Mouse (Mus musculus): ENCODE results near the gene Soat2.

The Soat2 gene

DNA sequence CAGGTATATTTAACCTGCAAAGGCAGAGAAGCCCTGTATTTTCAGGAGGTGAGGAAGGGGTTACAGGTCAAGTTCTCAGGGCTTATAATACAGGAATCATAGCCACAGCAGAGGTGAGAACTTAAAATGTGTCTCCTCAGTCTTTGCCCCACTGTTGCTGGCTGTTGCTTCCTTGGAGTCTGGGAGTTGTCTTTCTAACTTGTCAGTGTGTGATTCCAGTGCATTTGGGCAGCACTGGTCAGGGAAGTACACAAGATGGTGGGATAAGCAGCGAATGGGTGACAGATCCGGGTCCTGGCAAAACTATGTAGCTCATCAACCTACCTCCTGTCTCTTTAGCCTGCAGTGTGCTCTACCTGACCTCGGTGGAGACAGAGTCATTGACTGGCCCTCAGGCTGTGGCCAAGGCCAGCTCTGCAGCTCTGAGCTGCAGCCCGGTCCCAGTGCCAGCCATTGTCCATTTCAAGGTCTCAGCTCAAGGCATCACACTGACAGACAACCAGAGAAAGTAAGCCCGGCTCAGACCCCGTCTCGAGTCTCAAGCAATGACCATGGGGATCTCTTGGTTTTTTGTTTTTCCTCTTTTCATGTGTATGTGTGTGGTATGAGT is 35.6 kb upstream of the Soat2 start:
- no peak for DNase-seq

DNA sequence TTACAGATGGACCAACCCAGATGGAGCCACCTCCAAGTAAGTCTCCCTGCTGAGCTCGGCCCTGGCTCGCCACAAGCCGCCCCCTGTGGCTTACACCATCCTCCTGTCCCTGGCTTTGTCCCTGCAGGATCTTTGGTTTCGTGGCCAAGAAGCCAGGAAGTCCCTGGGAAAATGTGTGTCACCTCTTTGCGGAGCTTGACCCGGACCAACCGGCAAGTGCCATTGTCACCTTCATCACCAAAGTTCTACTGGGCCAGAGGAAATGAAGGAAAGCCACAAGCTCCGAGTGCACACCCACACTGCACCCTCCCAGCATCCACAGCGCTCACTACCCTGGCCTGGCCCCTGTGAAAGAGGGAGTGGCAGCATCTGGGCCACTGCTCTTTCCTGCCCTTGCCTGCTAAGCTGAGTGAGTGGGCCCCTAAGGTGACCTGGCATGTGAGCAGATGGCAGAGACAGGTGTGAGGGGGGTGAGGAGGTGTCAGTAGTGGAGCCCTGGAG is 34.5 kb upstream of the Soat2 start:
- no peak for DNase-seq

DNA sequence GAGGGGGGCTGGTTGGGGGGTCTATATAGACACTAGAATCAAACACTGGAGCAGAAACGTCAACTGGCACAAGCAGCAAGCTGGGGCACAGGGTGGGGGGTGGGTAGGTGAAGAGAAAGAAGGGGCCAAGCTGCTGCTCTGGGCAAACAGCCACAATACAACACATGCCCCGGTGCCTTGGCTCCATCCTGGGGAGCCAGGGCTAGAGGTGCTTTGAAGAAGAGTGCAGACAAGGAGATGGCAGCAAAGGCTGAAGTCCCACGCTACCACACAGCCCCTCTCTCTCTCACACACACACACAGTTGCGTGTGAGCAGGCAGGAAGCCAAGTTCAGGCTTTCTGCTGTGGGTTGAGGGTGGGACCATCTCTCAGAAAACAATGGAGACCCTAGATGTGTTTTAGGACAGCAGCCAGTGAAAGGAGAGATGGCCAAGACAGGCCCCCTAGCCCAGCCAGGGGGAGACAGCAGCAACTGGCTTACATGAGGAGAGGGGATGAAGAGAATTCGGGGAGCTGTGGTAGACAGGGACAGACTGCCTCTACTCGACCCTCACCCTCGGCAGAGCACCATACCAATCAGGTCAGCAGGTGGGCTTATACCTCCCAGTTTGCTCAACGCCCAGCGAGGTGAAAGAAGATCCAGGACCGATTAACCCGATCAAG is 33.4 kb upstream of the Soat2 start:
- DNase-seq, result no peak

DNA sequence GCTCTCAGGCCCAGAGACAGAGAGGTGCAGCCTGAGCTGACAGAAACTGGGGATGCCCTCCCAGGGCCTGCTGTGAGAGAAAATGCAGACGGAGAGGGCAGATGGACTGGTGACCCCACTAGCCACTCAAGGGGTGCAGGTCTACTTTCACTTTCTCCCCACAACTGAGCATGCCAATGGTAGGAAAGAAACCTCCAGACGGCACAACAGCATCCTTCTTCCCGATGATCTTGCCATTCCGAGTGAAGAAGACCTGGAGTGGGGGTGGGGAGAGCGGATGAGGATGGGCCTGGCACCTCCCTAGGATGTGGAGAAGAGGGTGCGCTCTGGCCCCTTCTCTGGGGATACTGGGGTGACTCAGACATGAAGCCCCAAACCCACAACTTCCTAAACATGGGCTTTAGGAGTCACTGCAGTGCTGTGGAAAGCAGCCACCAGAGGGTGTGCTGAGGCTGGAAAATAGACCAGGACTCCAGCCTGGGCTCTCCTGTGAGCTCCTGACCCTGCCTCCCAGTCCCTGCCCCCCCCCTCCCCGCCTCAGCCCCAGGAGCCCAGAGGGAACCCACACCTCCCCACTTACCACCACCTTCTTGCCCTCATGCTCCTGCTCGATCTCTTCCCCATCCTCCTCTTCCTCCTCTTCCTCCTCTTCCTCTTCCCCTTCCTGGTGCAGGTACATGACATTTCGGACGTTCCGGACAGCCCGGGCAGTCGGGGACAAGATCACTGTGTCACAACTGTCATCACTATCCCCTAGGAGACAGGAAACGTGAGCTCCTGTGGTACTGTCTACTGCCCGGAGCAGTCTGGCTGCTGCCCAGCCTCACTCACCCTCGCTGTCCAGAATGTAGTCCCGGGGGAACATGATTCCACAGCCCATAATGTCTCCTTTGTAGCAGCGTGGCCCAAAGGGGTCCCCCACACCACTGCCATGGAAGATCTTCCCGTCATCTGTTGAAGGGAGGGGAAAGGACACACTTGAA is 32.6 kb upstream of the Soat2 start:
- DNase-seq, result no peak

DNA sequence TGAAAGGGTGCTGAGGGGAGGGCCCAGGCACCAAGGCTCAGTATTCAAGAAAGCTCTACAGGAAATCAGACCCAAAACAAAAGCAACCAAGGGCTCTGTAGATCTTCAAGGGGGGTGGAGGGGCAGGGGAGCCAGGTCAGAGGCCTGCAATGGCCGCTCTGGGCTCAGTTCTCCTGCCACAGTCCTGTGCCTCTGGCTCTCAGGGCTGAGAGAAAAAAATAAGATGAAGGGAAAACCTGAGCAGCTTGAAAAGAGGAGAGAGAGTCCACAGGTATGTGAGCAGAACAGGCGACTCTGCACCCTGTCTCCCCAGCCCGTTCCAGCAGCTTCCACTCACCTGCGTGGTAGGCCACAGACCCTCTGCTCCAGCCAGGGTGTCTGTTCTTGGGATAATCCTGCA is 31.7 kb upstream of the Soat2 start:
- DNase-seq, result no peak

DNA sequence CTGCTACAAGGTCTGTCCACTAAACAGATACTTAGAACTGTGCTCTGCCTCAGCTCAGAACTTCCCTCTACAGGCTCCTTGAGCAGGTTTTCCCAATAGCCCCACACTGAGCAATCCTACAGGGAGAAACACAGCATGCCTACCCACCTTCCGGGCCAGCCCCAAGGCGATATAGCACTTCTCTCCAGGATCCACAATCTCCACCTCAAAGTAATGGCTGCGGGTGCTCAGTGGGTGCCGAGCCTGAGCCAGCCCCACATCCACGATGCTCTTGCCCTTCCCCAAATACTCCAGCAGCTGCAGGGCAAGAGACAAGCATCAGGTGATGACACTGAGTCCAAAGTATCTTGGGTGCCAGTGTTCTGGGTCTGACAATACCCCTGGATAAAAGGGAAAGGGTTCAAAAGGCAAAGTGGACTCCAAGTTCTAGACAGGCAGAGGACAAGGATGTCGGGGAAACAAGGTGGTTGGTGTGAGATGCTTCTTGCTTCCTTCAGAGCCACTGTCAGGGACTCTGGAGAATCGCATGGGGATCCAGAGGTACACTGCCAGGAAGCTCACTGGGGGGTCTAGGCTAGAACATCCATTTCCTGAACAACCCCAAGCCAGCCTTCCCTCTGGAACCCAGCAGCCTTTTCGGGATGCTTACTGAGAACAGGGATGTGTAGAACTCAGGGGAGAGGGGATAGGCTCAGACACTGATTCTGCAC is 31.1 kb upstream of the Soat2 start:
- DNase-seq, result no peak

DNA sequence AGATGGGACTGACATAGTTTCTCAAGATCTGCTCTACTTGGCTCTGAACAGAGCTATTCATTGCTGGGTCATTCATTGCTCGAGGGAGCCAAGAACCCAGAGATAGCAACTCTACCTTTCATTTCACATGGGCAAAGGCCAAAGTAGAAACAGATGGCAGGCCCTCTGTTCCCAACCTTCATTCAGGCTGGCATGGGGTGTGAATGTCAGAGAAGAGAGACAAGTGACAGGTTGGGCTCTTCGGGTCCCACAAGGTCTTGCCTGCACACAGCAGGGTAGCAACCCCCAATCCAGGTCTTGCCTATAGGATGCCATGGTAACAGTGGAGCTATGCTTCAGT is 30.5 kb upstream of the Soat2 start:
- DNase-seq, result no peak

DNA sequence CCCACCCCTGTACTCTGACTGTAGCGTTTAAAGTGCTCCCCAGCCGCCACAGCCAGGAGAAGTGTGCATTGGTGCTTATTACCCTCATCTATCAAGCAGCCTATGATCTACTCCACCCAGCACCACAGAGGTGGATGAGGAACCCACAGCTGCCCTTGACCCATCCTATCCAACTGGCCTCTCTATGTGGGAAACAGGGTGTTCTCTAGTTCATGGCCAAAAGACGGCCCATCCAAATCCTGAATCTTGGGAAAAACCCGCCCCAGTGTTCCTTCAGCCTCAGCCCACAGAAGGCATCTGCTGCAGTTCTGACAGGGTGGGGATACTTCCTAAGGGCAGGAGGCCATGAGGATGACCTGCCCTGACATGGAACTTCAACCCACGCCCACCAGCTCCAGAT is 29.8 kb upstream of the Soat2 start:
- DNase-seq, result no peak

DNA sequence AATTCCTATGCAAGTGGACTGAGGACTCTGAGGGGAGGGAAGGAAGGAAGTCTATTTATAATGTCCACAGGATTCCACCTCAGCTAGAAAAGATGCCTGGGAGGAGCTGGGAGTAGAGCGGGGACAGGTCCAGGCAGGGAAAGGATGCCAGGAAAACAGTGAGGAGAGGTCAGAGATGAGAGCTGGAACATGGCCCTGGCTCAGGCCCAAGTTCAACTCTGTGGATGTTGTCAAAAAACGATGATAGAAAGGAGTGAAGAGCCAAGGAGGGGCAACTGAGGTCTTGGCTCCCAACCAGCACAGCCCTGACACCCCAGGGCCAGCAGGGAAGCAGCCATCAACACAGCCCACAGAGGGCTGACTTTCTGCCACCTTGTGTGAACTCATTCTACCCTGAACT is 24.0 kb upstream of the Soat2 start:
- peak; percentile 67 for DNase-seq

DNA sequence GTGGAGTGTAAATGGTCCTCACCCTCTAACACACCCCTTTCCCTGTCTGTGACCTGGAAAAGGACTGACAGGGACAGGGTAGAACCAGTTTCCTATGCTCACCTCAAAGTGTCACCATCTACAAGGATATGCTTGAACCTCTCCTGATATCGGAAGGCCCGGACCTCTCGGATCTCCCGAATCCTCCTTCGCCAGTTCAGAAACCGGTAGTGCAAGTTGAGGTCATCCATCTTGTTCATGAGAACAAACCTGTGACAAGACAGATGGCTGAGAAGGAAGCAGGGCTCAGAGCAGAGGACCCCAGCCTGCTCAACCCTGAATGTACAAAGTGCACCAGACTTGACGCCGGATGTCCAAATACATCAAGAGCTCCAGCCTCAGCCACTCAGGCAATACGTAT is 17.0 kb upstream of the Soat2 start:
- no peak for DNase-seq

DNA sequence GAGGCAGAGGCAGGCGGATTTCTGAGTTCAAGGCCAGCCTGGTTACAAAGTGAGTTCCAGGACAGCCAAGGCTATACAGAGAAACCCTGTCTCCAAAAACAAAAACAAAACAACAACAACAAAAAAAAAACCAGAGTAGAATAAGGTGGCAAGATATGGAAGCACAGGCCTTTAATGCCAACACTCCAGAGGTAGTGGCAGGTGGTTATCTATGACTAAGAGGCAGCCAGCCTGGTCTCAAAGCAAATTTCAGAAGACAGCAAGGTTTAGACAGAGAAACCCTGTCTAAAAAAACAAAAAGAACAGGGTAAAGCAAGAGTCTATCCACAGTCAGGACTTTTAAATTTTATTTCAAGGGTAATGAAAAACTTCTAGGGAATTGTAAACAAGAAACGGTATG is 15.6 kb upstream of the Soat2 start:
- no peak for DNase-seq

DNA sequence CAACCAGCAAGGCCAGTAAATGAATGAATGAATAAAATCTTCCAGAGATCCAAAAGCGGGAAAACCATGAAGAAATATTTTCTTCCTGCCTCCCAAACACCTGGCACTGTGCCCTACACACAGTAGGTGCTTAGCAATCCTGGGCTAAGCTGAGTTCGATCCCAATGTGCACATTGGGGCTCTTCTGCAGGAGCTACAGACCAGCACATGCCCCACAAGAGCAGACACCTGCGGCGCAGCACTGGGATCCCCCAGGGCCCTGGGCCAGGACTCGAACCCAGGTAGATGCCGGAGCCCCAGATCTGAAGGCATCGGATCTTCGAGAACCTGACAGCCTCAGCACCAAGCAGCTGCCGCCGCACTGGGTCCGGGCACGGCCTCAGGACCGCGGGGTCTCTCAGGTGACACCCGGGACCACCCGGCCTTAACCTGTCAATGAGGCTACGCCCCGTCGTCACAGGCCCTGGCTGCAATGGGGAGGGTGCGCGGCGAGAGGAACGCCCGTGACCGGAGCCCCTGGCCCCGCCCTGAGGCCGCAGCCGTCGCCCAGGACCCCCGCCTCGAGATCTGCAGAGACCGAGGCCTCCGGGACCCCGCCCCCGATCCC is 14.7 kb upstream of the Soat2 start:
- no peak for DNase-seq

DNA sequence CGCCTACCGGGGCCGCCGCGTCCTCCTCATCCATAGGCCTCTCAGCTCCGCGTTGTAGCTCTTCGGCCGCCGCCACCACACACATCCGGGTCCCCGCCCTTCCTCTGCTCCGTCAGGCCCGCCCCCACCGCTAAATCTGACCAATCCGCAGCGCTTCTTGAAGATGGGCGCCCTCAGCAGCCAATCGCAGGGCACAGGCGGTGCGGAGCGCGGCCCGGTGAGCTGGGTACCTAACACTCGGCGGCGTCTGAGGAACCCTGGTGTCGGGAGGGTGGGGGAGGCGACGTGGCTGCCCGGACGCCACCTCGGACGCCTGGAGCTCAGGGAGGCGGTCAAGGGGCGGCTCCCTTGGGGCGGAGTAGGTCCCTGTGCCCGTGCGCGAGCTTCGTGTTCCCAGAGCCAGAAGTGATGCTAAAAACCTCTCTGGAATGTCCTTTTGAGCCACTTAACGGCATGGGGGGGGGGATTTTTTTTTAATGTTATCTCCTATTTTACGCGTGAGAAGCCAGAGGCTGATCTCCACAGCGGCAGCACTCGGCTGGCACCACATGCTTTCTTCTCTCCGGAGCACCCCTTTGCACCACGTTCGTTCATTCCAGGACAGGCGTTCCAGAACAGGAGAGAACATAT is 14.1 kb upstream of the Soat2 start, which contains the start of gene Spryd3:
Spryd3 (minus strand) TSS at position 106 of the 630 bp plus-strand sequence.
- DNase-seq, result peak; percentile 97

DNA sequence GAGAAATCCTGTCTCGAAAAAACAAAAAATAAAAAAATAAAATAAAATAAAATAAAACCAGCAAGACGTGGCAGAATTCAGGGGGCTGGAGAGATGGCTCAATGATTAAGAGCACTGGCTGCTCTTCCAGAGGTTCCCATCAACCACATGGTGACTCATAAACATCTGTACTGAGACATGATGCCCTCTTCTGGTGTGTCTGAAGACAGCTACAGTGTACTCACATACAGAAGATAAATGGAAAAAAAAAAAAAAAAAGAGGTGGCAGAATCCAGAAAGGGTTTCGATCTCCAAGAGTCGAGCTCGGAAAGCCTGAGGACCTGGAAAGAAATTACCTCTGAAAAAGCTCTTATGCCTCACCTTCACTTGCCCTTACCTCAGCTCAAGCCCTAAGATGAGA is 9.2 kb upstream of the Soat2 start:
- DNase-seq, result no peak

DNA sequence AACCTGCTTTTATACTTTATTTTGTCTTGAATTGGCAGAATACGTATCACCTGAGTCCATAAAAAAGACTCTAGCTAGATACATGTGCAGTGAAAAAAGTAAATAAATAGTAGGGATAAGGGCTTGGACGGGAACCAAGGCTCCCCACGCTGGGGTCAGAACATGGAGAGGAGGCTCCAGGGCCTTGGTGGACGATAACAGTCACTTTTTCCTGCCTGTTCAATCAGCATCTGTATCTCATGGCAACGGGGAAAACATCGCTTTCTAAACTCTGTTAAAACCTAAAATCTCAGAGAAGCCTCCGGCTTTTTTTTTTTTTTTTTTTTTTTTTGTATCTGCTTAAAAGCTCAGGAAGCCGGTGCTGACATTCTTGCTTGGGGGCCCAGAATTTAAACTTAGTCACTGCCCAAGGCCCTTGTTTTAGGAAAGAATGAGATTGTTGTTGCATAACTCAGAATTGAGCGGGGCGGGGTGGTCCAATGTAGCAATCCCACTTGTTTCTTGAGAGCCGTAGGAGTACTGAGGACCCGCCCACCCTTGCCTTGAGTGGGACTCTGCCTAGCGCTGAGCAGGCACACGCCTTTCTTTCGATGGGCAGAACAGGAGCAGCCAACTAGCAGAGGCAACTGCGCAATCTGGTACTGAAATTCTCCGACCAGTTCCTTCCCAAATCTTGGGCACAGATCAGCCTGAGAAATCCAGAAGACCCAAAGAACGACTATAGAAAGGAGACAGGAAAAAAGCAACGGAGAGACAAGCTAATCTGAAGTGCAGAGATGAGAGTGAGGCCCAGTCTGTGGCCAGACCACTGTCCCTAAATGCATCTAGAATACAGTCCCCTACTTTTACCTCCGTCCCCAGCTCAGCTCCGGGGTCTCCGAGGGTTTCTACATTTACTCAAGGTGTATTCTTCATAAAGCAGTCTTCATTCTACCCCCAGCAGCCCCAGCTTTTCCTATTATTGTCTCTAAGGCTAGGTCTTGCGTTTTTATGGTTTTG is 7.1 kb upstream of the Soat2 start:
- peak; percentile 81 for DNase-seq

DNA sequence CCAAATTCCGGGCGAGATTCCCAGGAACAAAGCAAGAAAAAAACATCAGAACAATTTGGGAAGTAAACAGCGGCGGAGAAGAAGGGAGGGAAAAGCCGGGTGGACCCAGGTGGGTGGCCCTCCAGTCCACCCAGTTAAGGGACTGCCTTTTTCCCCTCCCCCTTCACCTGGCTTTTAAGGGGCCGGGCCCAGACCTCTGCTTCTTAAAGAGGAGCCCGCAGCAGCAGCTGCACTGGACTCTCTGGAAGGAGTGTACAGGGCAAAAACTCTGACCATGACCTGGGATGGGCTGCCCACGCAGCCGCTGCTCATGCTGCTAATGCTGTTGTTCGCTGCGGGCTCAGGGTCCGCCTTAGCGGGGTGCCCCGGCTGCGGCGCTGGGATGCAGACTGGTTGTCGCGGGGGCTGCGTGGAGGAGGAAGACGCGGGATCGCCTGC is 6.0 kb upstream of the Soat2 start, which contains the start of gene Igfbp6:
Igfbp6 (plus strand) TSS at position 89 of the 438 bp plus-strand sequence.
- DNase-seq, result peak; percentile 23

DNA sequence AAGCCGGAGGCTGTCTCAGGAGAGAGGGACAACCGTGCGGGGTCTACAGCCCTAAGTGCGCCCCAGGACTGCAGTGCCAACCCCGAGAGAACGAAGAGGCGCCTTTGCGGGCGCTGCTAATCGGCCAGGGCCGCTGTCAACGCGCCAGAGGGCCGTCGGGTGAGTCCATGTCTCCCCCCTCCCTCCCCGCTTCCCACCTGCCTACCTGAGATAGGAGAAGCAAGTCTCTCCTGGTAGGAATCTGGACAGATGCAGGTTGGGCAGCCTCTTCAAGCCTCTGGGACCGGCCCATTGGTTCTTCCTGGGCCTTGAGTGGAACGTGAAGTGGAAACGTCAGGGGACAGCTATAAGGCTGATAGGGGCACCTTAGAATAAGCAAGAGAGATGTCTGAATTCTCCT is 5.6 kb upstream of the Soat2 start:
- DNase-seq, result no peak

DNA sequence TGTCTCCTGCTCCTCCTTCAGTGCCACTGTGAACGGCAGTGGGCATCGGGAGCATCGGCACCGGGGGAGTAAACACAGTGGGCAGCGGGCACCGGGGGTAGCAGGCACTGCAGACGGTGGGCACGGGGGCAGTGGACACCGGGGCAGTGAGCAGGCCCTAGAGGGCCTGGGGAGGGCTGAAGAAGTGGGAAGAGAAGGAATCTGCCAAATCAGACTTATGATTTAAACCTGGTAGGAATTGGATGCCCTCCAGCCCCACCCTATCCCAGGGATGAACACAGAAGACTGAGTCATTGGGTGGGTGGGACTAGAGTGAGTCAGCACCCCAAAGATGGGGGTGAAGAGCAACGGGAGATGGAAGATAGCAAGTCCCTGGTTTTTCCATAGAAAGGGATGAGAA is 5.0 kb upstream of the Soat2 start:
- DNase-seq, result peak; percentile 11

DNA sequence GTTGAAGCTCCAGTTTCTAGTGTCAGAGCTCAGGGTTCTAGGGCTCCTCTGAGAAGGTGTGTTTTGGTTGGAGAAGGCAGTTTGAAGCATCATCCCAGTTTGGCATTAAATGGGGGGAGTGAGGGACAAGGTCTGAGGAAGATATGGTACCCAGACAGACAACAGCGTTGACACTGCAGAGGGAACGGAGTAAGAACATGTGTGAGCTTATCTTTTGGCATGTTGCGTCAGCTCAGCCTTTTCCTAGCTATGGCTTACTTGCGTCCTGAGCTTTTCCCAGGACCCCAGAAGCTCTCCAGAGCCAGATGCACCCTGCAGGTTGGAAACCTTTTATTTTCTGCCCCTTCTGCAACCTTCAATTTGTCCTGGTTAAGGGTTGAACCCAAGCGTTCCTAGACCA is 4.2 kb upstream of the Soat2 start:
- no peak for DNase-seq

DNA sequence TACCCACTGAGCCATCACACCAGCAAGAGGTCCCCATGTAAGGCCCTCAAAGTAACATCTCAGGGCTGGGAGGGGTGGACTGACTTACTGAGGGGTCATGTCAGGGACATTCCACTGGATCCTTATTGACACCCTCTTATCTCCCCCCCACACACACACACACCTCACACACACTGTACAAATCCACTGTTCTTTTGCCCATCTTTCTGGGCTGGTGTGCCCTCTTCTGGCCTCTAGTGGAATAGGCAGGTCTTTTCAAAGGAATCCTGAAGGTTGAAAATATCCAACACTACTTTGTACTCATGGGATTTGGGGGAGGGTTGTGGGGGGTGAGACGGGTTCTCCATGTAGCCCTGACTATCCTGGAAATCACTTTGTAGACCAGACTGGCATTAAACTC is 3.4 kb upstream of the Soat2 start:
- peak; percentile 63 for DNase-seq

Data from lung, postnatal 14 days (tissue).